Mouse (Mus musculus): Measurements from ENCODE around the gene Brca1. TPM values are rescaled to one million over a fixed set of nuclear protein-coding genes. Genes with fewer than 3 reads are reported as not detected.

Gene Brca1
- 0.32 TPM for polyA plus RNA-seq (2014; fragmentation: Illumina TruSeq; extraction: RNeasy Lipid Tissue Mini Kit (QIAGEN cat#74804); ENCODE audit: low read depth, low replicate concordance)

DNA sequence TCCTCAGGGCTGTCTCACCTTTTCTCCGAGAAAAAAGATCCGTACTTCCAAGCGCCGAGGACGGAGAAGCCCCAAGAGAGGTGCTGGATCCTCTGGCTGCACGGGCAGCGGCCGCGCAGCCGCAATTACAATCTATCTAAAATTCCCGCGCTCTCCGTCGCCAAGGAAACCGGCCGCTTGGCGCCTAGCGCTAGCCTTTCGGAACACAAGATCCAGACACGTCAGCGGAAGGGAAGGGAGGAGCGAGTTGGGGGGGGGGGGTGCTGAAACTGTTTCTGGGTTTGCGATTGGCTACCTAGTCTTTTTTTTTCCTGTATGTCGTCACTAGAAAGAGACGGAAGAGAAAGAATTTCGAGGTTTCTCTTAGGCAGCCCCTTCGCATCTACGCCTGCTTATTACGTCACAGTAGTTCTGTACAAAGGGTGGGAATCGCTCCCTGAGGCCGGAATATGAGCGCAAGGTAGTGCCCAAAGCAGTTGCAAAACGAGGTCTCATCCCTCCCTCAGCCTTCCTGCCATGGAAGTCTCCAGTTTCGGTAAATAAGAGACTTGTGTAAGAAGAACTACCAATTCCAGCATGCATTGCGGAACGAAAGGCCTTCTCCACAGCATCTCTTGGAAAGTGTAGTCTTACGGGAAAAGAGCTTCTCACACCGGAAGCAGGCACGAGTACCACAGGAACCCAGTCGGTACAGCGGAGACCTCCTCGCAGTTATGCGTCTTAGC, at the start of gene Brca1, which contains the start of gene Nbr1:
Gene Brca1, minus strand, starts transcription at position 205 of the 725 bp plus-strand sequence.
Gene Nbr1, plus strand, starts transcription at position 399 of the 725 bp plus-strand sequence.

DNA sequence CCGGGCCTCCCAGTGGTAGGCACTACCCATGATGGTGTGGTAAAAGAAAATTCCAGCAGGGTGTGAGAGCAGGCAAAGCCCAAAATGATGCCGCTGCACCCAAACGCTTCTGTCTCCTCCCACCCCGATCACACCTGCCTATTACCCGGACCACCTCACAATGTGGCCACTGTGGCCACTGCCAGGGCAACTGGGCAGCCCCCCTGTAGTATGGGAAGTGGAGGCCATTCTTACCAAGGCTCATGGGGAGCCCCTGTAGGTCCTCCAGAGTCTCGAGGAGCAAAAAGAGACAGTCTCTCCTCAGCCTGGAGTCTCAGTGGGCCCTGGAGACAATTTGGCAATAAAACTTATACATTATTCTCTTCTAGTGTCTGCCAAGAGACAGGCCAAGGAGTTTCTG, 47.4 kb upstream of the Brca1 start, which contains the start of gene Gm11634:
Gene Gm11634, minus strand, starts transcription at position 101 of the 400 bp plus-strand sequence.

DNA sequence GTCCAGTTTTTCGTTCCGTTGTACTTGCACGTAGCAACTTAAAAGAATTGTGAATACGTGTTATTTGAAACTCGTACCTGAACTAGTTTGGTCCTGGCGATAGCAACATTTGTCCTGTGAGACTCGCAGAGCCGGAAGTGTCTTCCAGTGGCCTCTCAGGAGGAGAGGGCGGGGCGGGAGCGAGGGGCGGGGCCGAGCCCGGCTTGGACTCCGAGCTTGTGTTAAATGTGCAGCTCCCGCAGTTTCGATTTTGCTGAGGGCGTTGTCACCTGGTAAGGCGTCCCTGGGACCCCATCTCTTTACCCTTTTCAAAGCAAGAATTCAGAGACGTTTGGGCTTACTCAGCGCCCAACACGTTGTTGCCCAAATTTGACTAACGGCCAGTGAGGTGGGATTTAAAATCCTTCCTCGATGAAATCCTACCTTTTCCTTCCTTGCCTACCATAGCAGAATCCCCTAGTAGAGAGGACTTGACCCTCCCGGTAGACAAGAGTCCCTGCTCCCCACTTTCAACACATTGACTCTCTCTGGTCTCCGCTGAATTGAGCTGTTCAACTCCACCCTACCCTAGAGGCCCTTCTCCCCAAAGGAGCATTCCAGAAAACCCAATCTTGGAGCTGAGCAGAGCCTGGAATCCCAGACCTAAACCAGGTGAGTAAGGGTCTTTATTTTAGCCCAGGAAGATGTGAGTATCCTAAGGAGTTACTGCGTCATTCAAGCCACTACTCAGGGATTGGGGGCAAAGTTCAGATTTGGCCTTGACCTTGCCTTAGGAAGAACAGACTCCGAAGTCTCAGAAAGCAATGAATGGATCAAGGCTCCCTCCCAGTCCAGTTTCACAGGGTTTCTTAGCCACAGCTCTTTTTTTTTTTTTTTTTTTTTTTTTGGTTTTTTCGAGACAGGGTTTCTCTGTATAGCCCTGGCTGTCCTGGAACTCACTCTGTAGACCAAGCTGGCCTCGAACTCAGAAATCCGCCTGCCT, 30.6 kb upstream of the Brca1 start, which contains the start of gene Tmem106a:
Gene Tmem106a, plus strand, starts transcription at position 189 of the 982 bp plus-strand sequence.

GRCm38 (mm10) chr11:101465869-101466551, 85.7 kb downstream of the Brca1 start, which contains the start of gene Vat1:
Vat1 (minus strand) TSS chr11:101466230.

DNA sequence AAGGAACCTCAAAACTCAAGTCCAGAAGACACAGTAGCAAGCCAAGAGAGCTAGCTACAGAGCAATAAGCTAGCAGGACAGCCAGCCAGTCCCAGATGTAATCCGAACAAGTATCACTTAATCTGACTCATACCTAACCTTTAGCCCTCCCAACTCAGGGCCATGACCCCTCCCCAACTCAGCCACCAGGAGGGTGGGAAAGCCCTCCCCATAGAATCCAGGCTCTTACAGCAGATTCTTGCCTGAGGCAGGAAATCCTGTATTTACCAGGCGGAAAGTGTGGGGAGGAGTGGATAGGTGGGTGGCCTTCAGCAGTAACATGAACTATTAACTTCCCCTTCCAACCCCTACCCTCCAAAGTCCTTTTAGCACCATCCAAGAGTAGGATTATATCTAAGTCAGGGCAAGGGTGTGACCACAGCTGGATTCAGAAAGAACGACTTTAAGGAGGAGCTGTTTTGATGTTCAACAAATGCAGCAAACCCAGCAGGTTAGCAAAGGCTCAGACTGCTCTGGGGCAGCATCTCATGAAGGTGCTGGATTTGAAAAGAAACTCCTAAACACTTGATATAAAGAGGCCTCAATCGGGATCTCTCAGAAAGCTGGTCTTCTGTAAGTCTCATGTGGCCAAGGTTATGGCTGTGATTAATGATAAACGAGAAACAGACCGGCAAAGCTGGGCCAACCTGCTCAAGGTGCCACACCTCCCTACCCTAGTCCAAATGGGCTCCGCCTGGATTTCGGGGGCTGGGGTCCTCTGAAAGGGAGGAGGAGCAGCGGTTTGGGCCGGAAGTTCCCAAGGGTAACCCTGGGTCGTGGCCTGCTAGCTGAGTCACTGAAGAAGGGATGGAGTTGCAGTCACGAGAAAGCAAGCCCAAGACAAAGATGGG, 87.3 kb downstream of the Brca1 start, which contains the start of gene Rnd2:
Gene Rnd2, plus strand, starts transcription at position 789 of the 890 bp plus-strand sequence.

GRCm38 (mm10) chr11:101448274-101448746, 103.4 kb downstream of the Brca1 start, which contains the start of gene Ifi35:
Ifi35 (plus strand) TSS chr11:101448407.

GRCm38 (mm10) chr11:101442127-101442693, 109.5 kb downstream of the Brca1 start, which contains the start of gene Rpl27:
Rpl27 (plus strand) TSS chr11:101442298.

Other genes starting within 250 kb of the Brca1 start
- gene Becn1, start 249.7 kb downstream of the Brca1 start, polyA plus RNA-seq (2014; fragmentation: Illumina TruSeq; extraction: RNeasy Lipid Tissue Mini Kit (QIAGEN cat#74804); ENCODE audit: low read depth, low replicate concordance): 96.1 TPM
- 180 TPM for gene Psme3, start 235.7 kb downstream of the Brca1 start, polyA plus RNA-seq (2014; fragmentation: Illumina TruSeq; extraction: RNeasy Lipid Tissue Mini Kit (QIAGEN cat#74804); ENCODE audit: low read depth, low replicate concordance)
- gene Aoc2, start 226.9 kb downstream of the Brca1 start, polyA plus RNA-seq (2014; fragmentation: Illumina TruSeq; extraction: RNeasy Lipid Tissue Mini Kit (QIAGEN cat#74804); ENCODE audit: low read depth, low replicate concordance): 0.28 TPM
- gene Aoc3, start 221.3 kb downstream of the Brca1 start, polyA plus RNA-seq (2014; fragmentation: Illumina TruSeq; extraction: RNeasy Lipid Tissue Mini Kit (QIAGEN cat#74804); ENCODE audit: low read depth, low replicate concordance): 2.3 TPM
- 542 TPM for gene G6pc, start 184.4 kb downstream of the Brca1 start, polyA plus RNA-seq (2014; fragmentation: Illumina TruSeq; extraction: RNeasy Lipid Tissue Mini Kit (QIAGEN cat#74804); ENCODE audit: low read depth, low replicate concordance)
- 10.7 TPM for gene Aarsd1, start 134.3 kb downstream of the Brca1 start, polyA plus RNA-seq (2014; fragmentation: Illumina TruSeq; extraction: RNeasy Lipid Tissue Mini Kit (QIAGEN cat#74804); ENCODE audit: low read depth, low replicate concordance)
- 0.81 TPM for gene Gm27029, start 127.2 kb downstream of the Brca1 start, polyA plus RNA-seq (2014; fragmentation: Illumina TruSeq; extraction: RNeasy Lipid Tissue Mini Kit (QIAGEN cat#74804); ENCODE audit: low read depth, low replicate concordance)
- 3.9 TPM for gene Rundc1, start 126.9 kb downstream of the Brca1 start, polyA plus RNA-seq (2014; fragmentation: Illumina TruSeq; extraction: RNeasy Lipid Tissue Mini Kit (QIAGEN cat#74804); ENCODE audit: low read depth, low replicate concordance)
- gene Ptges3l, start 126.6 kb downstream of the Brca1 start, polyA plus RNA-seq (2014; fragmentation: Illumina TruSeq; extraction: RNeasy Lipid Tissue Mini Kit (QIAGEN cat#74804); ENCODE audit: low read depth, low replicate concordance): 2.0 TPM
- gene Rpl27, start 109.7 kb downstream of the Brca1 start, polyA plus RNA-seq (2014; fragmentation: Illumina TruSeq; extraction: RNeasy Lipid Tissue Mini Kit (QIAGEN cat#74804); ENCODE audit: low read depth, low replicate concordance): 36.8 TPM
- 0.93 TPM for gene Ifi35, start 103.5 kb downstream of the Brca1 start, polyA plus RNA-seq (2014; fragmentation: Illumina TruSeq; extraction: RNeasy Lipid Tissue Mini Kit (QIAGEN cat#74804); ENCODE audit: low read depth, low replicate concordance)
- gene Rnd2, start 87.0 kb downstream of the Brca1 start, polyA plus RNA-seq (2014; fragmentation: Illumina TruSeq; extraction: RNeasy Lipid Tissue Mini Kit (QIAGEN cat#74804); ENCODE audit: low read depth, low replicate concordance): 4.5 TPM
- 1.5 TPM for gene Vat1, start 85.7 kb downstream of the Brca1 start, polyA plus RNA-seq (2014; fragmentation: Illumina TruSeq; extraction: RNeasy Lipid Tissue Mini Kit (QIAGEN cat#74804); ENCODE audit: low read depth, low replicate concordance)
- 182 TPM for gene Nbr1, start 194 bp upstream of the Brca1 start, polyA plus RNA-seq (2014; fragmentation: Illumina TruSeq; extraction: RNeasy Lipid Tissue Mini Kit (QIAGEN cat#74804); ENCODE audit: low read depth, low replicate concordance)
- gene Tmem106a, start 30.3 kb upstream of the Brca1 start, polyA plus RNA-seq (2014; fragmentation: Illumina TruSeq; extraction: RNeasy Lipid Tissue Mini Kit (QIAGEN cat#74804); ENCODE audit: low read depth, low replicate concordance): 36.1 TPM
- not detected for gene Gm11634, start 47.3 kb upstream of the Brca1 start, polyA plus RNA-seq (2014; fragmentation: Illumina TruSeq; extraction: RNeasy Lipid Tissue Mini Kit (QIAGEN cat#74804); ENCODE audit: low read depth, low replicate concordance)
- not detected for gene Rdm1, start 75.2 kb upstream of the Brca1 start, polyA plus RNA-seq (2014; fragmentation: Illumina TruSeq; extraction: RNeasy Lipid Tissue Mini Kit (QIAGEN cat#74804); ENCODE audit: low read depth, low replicate concordance)
- 7.3 TPM for gene Arl4d, start 113.6 kb upstream of the Brca1 start, polyA plus RNA-seq (2014; fragmentation: Illumina TruSeq; extraction: RNeasy Lipid Tissue Mini Kit (QIAGEN cat#74804); ENCODE audit: low read depth, low replicate concordance)
- 12.8 TPM for gene Dhx8, start 181.0 kb upstream of the Brca1 start, polyA plus RNA-seq (2014; fragmentation: Illumina TruSeq; extraction: RNeasy Lipid Tissue Mini Kit (QIAGEN cat#74804); ENCODE audit: low read depth, low replicate concordance)
- not detected for gene Etv4, start 233.4 kb upstream of the Brca1 start, polyA plus RNA-seq (2014; fragmentation: Illumina TruSeq; extraction: RNeasy Lipid Tissue Mini Kit (QIAGEN cat#74804); ENCODE audit: low read depth, low replicate concordance)

Data from kidney, adult 10 weeks (tissue).